Mouse (Mus musculus) C2C12 (cell line): ENCODE measurements around the gene Prickle4.

Source experiments
- CTCF ChIP-seq: IDR thresholded peaks from one replicate; pipeline ENCODE4 v1.5.1; 2011; ENCODE audit not compliant: control insufficient read depth, insufficient read depth, insufficient read length
- MAX ChIP-seq: IDR thresholded peaks from one replicate; pipeline ENCODE4 v1.6.1; 2011; ENCODE audit warnings: mild to moderate bottlenecking, control low read depth
- MYOG ChIP-seq: IDR thresholded peaks from one replicate; pipeline ENCODE4 v1.6.1; 2011; ENCODE audit not compliant: control insufficient read depth, insufficient read length; ENCODE audit errors: extremely low read depth

- no peak for TF ChIP-seq MAX
- TF ChIP-seq CTCF, result no peak
- TF ChIP-seq MYOG, result no peak
Observed at GRCm38 (mm10) chr17:47730633-47731575, 36.4 kb upstream of the Prickle4 start.
